Mouse (Mus musculus): ENCODE results near the gene Ergic2. TPM values are rescaled to one million over a fixed set of nuclear protein-coding genes. Genes with fewer than 3 reads are reported as not detected.

Ergic2 gene
- polyA plus RNA-seq, 1 experiment from 2014 or later, result 95.2 TPM

GRCm38 (mm10) chr6:148222686-148223085 is 10.5 kb upstream of the Ergic2 start:
- no peak overlapping the region for H3K9ac ChIP-seq (ENCODE audit: low read depth, low read length)
- no peaks in the 10 kb centered on the region for H3K4me1 ChIP-seq (ENCODE audit: control insufficient read depth, low read depth, low read length)
- H3K36me3 ChIP-seq (ENCODE audit: control insufficient read depth, insufficient read depth), result no peaks in the 10 kb centered on the region
- no peak overlapping the region for H3K4me2 ChIP-seq (ENCODE audit: low read depth, low read length)
- no peaks in the 10 kb centered on the region for H3K9me3 ChIP-seq (replicated peaks; ENCODE audit: control insufficient read depth, low read length)
- WGBS (ENCODE audit: insufficient replicate concordance), result 59% methylated on average over 2 of the region's 2 CpGs
- no peak overlapping the region for H3K4me3 ChIP-seq (ENCODE audit: low read depth, low read length)
- H3K27ac ChIP-seq (ENCODE audit: low read length), result no peak overlapping the region
- no peaks in the 10 kb centered on the region for H3K27me3 ChIP-seq (ENCODE audit: control insufficient read depth, insufficient read depth, low read depth, low read length)
- ATAC-seq (ENCODE audit: low read depth), result no peak

DNA sequence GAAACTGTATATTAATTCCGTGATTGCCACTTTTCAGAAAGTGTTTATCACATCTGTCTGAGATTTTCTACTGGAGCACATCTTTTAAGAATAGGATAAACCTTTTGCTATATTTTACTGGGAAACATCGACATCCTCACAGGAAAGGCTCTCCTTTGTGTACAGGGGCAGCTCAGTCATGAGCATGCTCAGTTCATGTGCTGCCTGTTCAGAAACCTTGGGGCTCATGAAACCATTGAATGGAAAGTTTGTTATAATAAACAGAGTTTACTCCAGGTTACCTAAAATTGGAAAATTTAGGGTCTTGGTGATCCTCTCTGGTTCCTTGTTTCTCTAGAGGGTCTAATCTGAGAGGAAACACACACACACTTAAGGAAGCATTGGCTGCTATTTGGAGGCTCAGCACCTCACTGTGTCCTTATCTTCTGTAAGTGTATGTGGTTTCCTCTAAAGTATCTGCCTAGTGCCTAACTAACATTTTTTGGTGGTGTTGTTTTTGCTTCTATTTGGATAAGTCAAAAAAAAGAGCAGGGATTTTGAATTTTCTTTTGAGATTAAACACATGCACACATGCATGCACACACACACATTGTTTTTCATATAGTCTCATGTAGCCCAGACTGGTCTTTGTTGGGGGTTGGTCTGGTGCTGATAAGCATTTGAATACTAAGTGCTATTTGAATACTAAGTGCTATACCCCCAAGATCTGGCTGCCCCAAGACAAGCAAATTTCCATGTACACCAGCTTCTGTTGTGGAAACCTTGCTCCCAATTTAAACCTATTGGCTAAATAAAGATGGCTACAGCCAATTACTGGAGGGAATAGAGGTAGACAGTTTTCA is 6.3 kb upstream of the Ergic2 start:
- WGBS (ENCODE audit: insufficient replicate concordance), result 29% methylated on average over 2 of the region's 2 CpGs
- Histone ChIP-seq H3K9ac (ENCODE audit: low read depth, low read length) (no peak overlapping the region), H3K4me3 (ENCODE audit: low read depth, low read length) (no peak overlapping the region), H3K27ac (ENCODE audit: low read length) (no peak overlapping the region), H3K36me3 (ENCODE audit: control insufficient read depth, insufficient read depth) (no peaks in the 10 kb centered on the region), H3K4me1 (ENCODE audit: control insufficient read depth, low read depth, low read length) (peaks cover 2% of the 10 kb centered on the region; the same call in 1 of the 2 replicates), H3K27me3 (ENCODE audit: control insufficient read depth, insufficient read depth, low read depth, low read length) (no peaks in the 10 kb centered on the region), H3K9me3 (replicated peaks; ENCODE audit: control insufficient read depth, low read length) (no peaks in the 10 kb centered on the region), H3K4me2 (ENCODE audit: low read depth, low read length) (no peak overlapping the region)
- ATAC-seq (ENCODE audit: low read depth), result no peak

DNA sequence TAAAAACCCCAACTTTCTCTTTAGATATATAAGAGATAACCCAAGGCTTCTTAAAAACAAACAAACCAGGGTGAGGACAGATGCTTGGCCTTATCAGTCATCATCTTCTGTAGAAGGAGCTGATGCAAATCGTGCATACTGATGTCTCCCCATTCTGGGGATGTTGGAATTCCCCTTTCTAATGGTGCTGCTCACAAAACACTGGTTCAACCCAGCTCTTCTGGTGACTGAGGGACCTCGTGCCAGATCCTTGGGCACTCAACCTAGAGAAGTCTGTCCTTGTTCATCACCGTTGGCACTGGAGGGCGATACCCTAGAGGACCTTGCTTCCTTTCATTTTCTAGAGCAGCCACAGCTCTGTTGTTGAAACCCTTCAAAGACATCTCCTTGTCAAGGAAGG is 4.6 kb upstream of the Ergic2 start:
- no peak overlapping the region for H3K4me3 ChIP-seq (ENCODE audit: low read depth, low read length)
- H3K9me3 ChIP-seq (replicated peaks; ENCODE audit: control insufficient read depth, low read length), result no peaks in the 10 kb centered on the region
- H3K4me2 ChIP-seq (ENCODE audit: low read depth, low read length), result no peak overlapping the region
- WGBS (ENCODE audit: insufficient replicate concordance), result 65% methylated on average over 4 of the region's 4 CpGs
- H3K27me3 ChIP-seq (ENCODE audit: control insufficient read depth, insufficient read depth, low read depth, low read length), result no peaks in the 10 kb centered on the region
- no peak overlapping the region for H3K27ac ChIP-seq (ENCODE audit: low read length)
- no peaks in the 10 kb centered on the region for H3K36me3 ChIP-seq (ENCODE audit: control insufficient read depth, insufficient read depth)
- H3K9ac ChIP-seq (ENCODE audit: low read depth, low read length), result no peak overlapping the region
- no peak for ATAC-seq (ENCODE audit: low read depth)
- H3K4me1 ChIP-seq (ENCODE audit: control insufficient read depth, low read depth, low read length), result peaks cover 5% of the 10 kb centered on the region

DNA sequence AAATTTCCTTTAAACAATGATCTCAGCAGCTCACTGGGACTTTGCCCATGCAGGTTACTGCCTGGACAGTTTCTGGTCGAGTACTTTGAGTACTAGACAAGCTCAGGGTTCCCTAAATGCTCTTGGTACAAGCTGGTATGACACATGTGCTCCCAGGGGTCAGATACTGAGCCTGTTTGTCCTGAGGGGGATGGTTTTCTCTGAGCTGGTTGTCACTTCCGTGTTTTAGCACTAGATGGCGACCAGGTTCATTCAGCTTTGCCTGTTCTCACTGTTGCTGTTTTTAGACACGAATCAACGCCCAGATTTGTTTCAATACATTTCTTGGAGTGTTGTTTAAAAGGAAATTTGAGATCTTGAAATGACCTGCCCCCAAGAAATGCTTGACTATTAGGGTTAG is 2.6 kb upstream of the Ergic2 start:
- Histone ChIP-seq H3K9ac (ENCODE audit: low read depth, low read length) (no peak overlapping the region), H3K36me3 (ENCODE audit: control insufficient read depth, insufficient read depth) (no peaks in the 10 kb centered on the region), H3K4me2 (ENCODE audit: low read depth, low read length) (no peak overlapping the region), H3K4me3 (ENCODE audit: low read depth, low read length) (no peak overlapping the region), H3K27ac (ENCODE audit: low read length) (no peak overlapping the region), H3K27me3 (ENCODE audit: control insufficient read depth, insufficient read depth, low read depth, low read length) (no peaks in the 10 kb centered on the region), H3K9me3 (replicated peaks; ENCODE audit: control insufficient read depth, low read length) (no peaks in the 10 kb centered on the region), H3K4me1 (ENCODE audit: control insufficient read depth, low read depth, low read length) (peaks cover 11% of the 10 kb centered on the region)
- 3% methylated on average over 5 of the region's 5 CpGs for WGBS (ENCODE audit: insufficient replicate concordance)
- no peak for ATAC-seq (ENCODE audit: low read depth)

DNA sequence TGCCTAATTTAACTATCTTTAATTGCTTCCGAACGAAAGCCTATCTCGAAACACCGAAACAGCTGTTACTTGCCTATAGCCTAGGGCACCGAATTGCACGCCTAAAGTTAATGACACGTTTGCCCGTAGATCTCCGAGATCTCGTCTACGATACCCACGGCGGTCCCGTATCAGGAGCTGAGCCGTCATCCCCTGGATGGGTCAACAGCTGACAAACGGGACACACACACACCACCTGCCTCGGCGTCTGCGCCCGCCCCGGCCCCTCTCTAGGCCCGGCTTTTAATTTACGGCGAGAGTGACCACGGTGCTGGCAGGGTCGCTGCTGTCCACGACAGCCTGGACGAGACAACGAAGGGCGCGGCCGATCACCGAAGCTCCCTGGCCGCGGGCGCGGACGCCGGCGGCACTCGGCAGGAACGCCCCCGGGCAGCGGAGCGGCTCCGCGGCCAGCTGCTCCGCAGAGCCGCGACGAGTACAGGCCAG is 740 bp downstream of the Ergic2 start:
- H3K9me3 ChIP-seq (replicated peaks; ENCODE audit: control insufficient read depth, low read length), result no peaks in the 10 kb centered on the region
- H3K27ac ChIP-seq (ENCODE audit: low read length), result peak overlapping the region; percentile 95
- peak; percentile 57 for ATAC-seq (ENCODE audit: low read depth)
- no peaks in the 10 kb centered on the region for H3K27me3 ChIP-seq (ENCODE audit: control insufficient read depth, insufficient read depth, low read depth, low read length)
- H3K9ac ChIP-seq (ENCODE audit: low read depth, low read length), result peak overlapping the region; percentile 96
- peak overlapping the region; percentile 89 for H3K4me3 ChIP-seq (ENCODE audit: low read depth, low read length)
- under 1% methylated on average over 51 of the region's 51 CpGs for WGBS (ENCODE audit: insufficient replicate concordance)
- H3K4me2 ChIP-seq (ENCODE audit: low read depth, low read length), result peak overlapping the region; percentile 92
- peaks cover under 1% of the 10 kb centered on the region for H3K36me3 ChIP-seq (ENCODE audit: control insufficient read depth, insufficient read depth)
- peaks cover 11% of the 10 kb centered on the region for H3K4me1 ChIP-seq (ENCODE audit: control insufficient read depth, low read depth, low read length)

DNA sequence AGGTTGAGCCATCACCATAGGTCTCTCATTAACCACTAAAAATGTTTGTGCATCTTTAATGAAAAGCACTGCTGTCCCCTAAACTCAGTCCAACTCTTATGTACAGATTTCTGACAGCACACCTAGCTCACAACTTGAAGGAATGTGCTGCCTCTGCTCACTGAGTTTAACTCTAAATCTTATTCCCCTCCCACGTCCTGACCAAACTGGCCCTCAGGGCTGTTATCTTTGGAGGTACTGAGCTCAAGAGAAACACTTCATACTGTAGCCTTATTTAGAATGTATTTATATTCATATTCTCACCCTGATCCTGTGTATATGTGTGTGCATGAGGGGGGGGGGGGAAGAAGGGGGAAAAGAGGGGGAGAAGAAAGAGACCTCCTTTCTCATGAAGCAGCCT is 4.7 kb downstream of the Ergic2 start:
- Histone ChIP-seq H3K27ac (ENCODE audit: low read length) (no peak overlapping the region), H3K36me3 (ENCODE audit: control insufficient read depth, insufficient read depth) (peaks cover 12% of the 10 kb centered on the region), H3K9ac (ENCODE audit: low read depth, low read length) (no peak overlapping the region), H3K9me3 (replicated peaks; ENCODE audit: control insufficient read depth, low read length) (no peaks in the 10 kb centered on the region), H3K4me1 (ENCODE audit: control insufficient read depth, low read depth, low read length) (peaks cover 6% of the 10 kb centered on the region), H3K4me3 (ENCODE audit: low read depth, low read length) (no peak overlapping the region), H3K4me2 (ENCODE audit: low read depth, low read length) (no peak overlapping the region), H3K27me3 (ENCODE audit: control insufficient read depth, insufficient read depth, low read depth, low read length) (no peaks in the 10 kb centered on the region)
- no peak for ATAC-seq (ENCODE audit: low read depth)
- WGBS (ENCODE audit: insufficient replicate concordance), result 67% methylated on average over 1 of the region's 1 CpGs

DNA sequence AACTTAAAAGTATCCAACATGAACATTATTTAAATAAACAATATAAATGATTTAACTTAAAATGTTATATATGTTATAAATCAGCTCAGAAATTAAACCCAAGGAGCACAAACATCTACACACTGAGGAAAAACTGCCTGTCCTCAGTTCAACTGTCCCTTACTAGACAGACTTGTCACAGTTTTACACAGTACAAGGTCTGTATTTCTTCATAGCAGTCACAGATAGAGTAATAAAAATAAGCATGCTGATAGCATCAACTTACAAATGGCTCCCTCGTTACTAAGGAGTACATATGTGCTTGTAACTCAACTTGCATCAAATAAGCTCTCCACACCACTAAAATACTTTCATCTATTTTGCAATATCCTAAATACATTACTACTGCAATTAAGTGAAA is 7.0 kb downstream of the Ergic2 start:
- 62% methylated on average over 1 of the region's 1 CpGs for WGBS (ENCODE audit: insufficient replicate concordance)
- H3K9me3 ChIP-seq (replicated peaks; ENCODE audit: control insufficient read depth, low read length), result no peaks in the 10 kb centered on the region
- H3K4me3 ChIP-seq (ENCODE audit: low read depth, low read length), result no peak overlapping the region
- H3K4me2 ChIP-seq (ENCODE audit: low read depth, low read length), result no peak overlapping the region
- H3K4me1 ChIP-seq (ENCODE audit: control insufficient read depth, low read depth, low read length), result peaks cover 1% of the 10 kb centered on the region; the same call in 1 of the 2 replicates
- H3K36me3 ChIP-seq (ENCODE audit: control insufficient read depth, insufficient read depth), result peaks cover 26% of the 10 kb centered on the region
- no peak for ATAC-seq (ENCODE audit: low read depth)
- no peaks in the 10 kb centered on the region for H3K27me3 ChIP-seq (ENCODE audit: control insufficient read depth, insufficient read depth, low read depth, low read length)
- H3K9ac ChIP-seq (ENCODE audit: low read depth, low read length), result no peak overlapping the region
- H3K27ac ChIP-seq (ENCODE audit: low read length), result no peak overlapping the region

DNA sequence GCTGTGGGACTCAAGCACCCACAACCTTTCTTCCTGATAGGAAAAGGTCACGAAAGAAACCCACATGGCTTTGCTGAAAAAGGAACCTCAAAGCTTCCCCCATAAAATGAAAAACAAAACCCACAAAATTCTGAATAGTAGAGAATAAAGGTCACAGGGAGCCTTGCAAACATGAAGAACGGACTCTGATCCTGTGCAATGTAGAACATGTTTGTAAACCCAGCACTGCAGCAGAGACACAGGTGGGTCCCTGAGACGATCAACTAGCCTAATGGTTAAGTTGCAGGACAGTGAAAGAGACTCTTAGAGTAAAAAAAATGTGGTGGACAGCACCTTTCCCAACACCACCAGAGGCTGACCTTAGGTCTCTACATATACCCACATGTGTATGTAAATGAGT is 12.4 kb downstream of the Ergic2 start:
- peaks cover 27% of the 10 kb centered on the region for H3K36me3 ChIP-seq (ENCODE audit: control insufficient read depth, insufficient read depth)
- no peaks in the 10 kb centered on the region for H3K4me1 ChIP-seq (ENCODE audit: control insufficient read depth, low read depth, low read length)
- 0 out of 2 replicates have a peak, but pooled peaks have one; percentile 16 for ATAC-seq (ENCODE audit: low read depth)
- H3K27ac ChIP-seq (ENCODE audit: low read length), result 0 out of 2 replicates have a peak overlapping the region, but pooled peaks have one; percentile 34
- WGBS (ENCODE audit: insufficient replicate concordance), result 70% methylated on average over 3 of the region's 3 CpGs
- no peak overlapping the region for H3K4me2 ChIP-seq (ENCODE audit: low read depth, low read length)
- no peaks in the 10 kb centered on the region for H3K27me3 ChIP-seq (ENCODE audit: control insufficient read depth, insufficient read depth, low read depth, low read length)
- H3K9ac ChIP-seq (ENCODE audit: low read depth, low read length), result no peak overlapping the region
- no peaks in the 10 kb centered on the region for H3K9me3 ChIP-seq (replicated peaks; ENCODE audit: control insufficient read depth, low read length)
- no peak overlapping the region for H3K4me3 ChIP-seq (ENCODE audit: low read depth, low read length)

GRCm38 (mm10) chr6:148199177-148199576 is 13.0 kb downstream of the Ergic2 start:
- no peaks in the 10 kb centered on the region for H3K9me3 ChIP-seq (replicated peaks; ENCODE audit: control insufficient read depth, low read length)
- no peak overlapping the region for H3K27ac ChIP-seq (ENCODE audit: low read length)
- H3K4me3 ChIP-seq (ENCODE audit: low read depth, low read length), result no peak overlapping the region
- 74% methylated on average over 2 of the region's 2 CpGs for WGBS (ENCODE audit: insufficient replicate concordance)
- H3K4me1 ChIP-seq (ENCODE audit: control insufficient read depth, low read depth, low read length), result no peaks in the 10 kb centered on the region
- H3K27me3 ChIP-seq (ENCODE audit: control insufficient read depth, insufficient read depth, low read depth, low read length), result no peaks in the 10 kb centered on the region
- H3K36me3 ChIP-seq (ENCODE audit: control insufficient read depth, insufficient read depth), result peaks cover 26% of the 10 kb centered on the region
- H3K4me2 ChIP-seq (ENCODE audit: low read depth, low read length), result no peak overlapping the region
- ATAC-seq (ENCODE audit: low read depth), result peak; percentile 72
- H3K9ac ChIP-seq (ENCODE audit: low read depth, low read length), result no peak overlapping the region

Data from liver, embryonic 16.5 days (tissue).